Mouse (Mus musculus) liver, postnatal 0 days (tissue): ENCODE measurements around the gene Krtap24-1. TPM values are rescaled to one million over a fixed set of nuclear protein-coding genes. Genes with fewer than 3 reads are reported as not detected.
A peak's percentile ranks its signal among the peaks of the same experiment; 100 is the strongest.

Source experiments
- ATAC-seq: fragments of 200-750 bp; cut with Nextera tagmentation; 2 replicates; pipeline ENCODE4 v1.8.0; 2017; ENCODE audit warnings: mild to moderate bottlenecking, moderate library complexity
- DNase-seq: peaks from one replicate; pipeline ENCODE4 v3.0.0-alpha.2; 2016
- H3K27ac ChIP-seq: fragments of 300-500 bp; sonication (generic); 2 replicates; pipeline ENCODE4 v1.5.1; 2014; ENCODE audit warnings: antibody characterized with exemption, moderate library complexity, mild to moderate bottlenecking, low read depth
- H3K27me3 ChIP-seq: fragments of 300-500 bp; sonication (generic); 2 replicates; pipeline ENCODE4 v1.6.1; 2014; ENCODE audit warnings: low read length, control low read depth, mixed read lengths; ENCODE audit not compliant: insufficient read depth
- H3K36me3 ChIP-seq: fragments of 300-500 bp; sonication (generic); replicated peaks from 2 replicates; pipeline ENCODE4 v1.6.1; 2014; ENCODE audit warnings: mild to moderate bottlenecking, control low read depth, low read length, moderate library complexity, mixed read lengths; ENCODE audit not compliant: insufficient read depth
- H3K4me1 ChIP-seq: fragments of 300-500 bp; sonication (generic); 2 replicates; pipeline ENCODE4 v1.6.1; 2014; ENCODE audit warnings: antibody characterized with exemption, mild to moderate bottlenecking, control low read depth; ENCODE audit not compliant: insufficient read depth
- H3K4me2 ChIP-seq: fragments of 300-500 bp; sonication (generic); 2 replicates; pipeline ENCODE4 v1.6.1; 2014; ENCODE audit warnings: low read depth, mild to moderate bottlenecking, low read length, moderate library complexity, mixed read lengths
- H3K4me3 ChIP-seq: fragments of 300-500 bp; sonication (generic); 2 replicates; pipeline ENCODE4 v1.5.1; 2014; ENCODE audit warnings: low read depth, low read length
- H3K9ac ChIP-seq: fragments of 300-500 bp; sonication (generic); replicated peaks from 2 replicates; pipeline ENCODE4 v1.6.1; 2014; ENCODE audit warnings: mild to moderate bottlenecking, moderate library complexity
- H3K9me3 ChIP-seq: fragments of 300-500 bp; sonication (generic); 2 replicates; pipeline ENCODE4 v1.6.1; 2016; ENCODE audit warnings: mild to moderate bottlenecking, control low read depth, low read length, mixed read lengths
- CTCF ChIP-seq: sonication (generic); IDR thresholded peaks from 2 replicates; pipeline ENCODE4 v1.5.1; 2016; ENCODE audit warnings: antibody characterized with exemption, low read depth
- EP300 ChIP-seq: IDR thresholded peaks from 2 replicates; pipeline ENCODE4 v1.6.1; 2016; ENCODE audit warnings: antibody characterized with exemption, low read depth, mild to moderate bottlenecking
- WGBS: fragments of 180-500 bp; shearing (Covaris S2); extraction: QIAGEN DNeasy Blood & Tissue Kit; methylation state at CpG from one replicate; pipeline ENCODE4 v1.1.7; 2014; ENCODE audit not compliant: insufficient replicate concordance; 5-methylcytosine and 5-hydroxymethylcytosine counted together
- polyA plus RNA-seq: library from polyadenylated mRNA; unstranded; fragments of >200 nt; fragmentation: Nextera tagmentation; extraction: Ambion mirVana; gene quantifications from 2 replicates; pipeline ENCODE4 v1.2.1, GENCODE M21; 2015

Krtap24-1 gene
- polyA plus RNA-seq, 1 experiment from 2014 or later = not detected

- Histone ChIP-seq H3K4me1 (no peaks in the 10 kb centered on the region), H3K4me2 (no peak overlapping the region), H3K9ac (no peak overlapping the region), H3K27ac (no peak overlapping the region), H3K9me3 (no peaks in the 10 kb centered on the region), H3K4me3 (no peak overlapping the region), H3K36me3 (no peaks in the 10 kb centered on the region), H3K27me3 (no peaks in the 10 kb centered on the region)
- WGBS = 61% methylated on average over 8 of the region's 8 CpGs
- ATAC-seq = no peak
- no peak for DNase-seq
- TF ChIP-seq EP300 (no peak), CTCF (no peak)
Measured at GRCm38 (mm10) chr16:88600303-88600702, 11.8 kb downstream of the Krtap24-1 start.

GRCm38 (mm10) chr16:88599504-88600237, 12.4 kb downstream of the Krtap24-1 start:
- H3K36me3 ChIP-seq = no peaks in the 10 kb centered on the region
- H3K27ac ChIP-seq = no peak overlapping the region
- no peaks in the 10 kb centered on the region for H3K27me3 ChIP-seq
- H3K9me3 ChIP-seq = no peaks in the 10 kb centered on the region
- ATAC-seq (no peak), DNase-seq (no peak)
- H3K4me2 ChIP-seq = no peak overlapping the region
- H3K4me3 ChIP-seq = no peak overlapping the region
- 31% methylated on average over 16 of the region's 16 CpGs for WGBS
- H3K9ac ChIP-seq = no peak overlapping the region
- no peaks in the 10 kb centered on the region for H3K4me1 ChIP-seq
- TF ChIP-seq CTCF (no peak), EP300 (no peak)

GRCm38 (mm10) chr16:88592758-88593157, 19.3 kb downstream of the Krtap24-1 start:
- no peaks in the 10 kb centered on the region for H3K4me1 ChIP-seq
- H3K36me3 ChIP-seq = no peaks in the 10 kb centered on the region
- no peak overlapping the region for H3K4me3 ChIP-seq
- DNase-seq (no peak), ATAC-seq (no peak)
- no peaks in the 10 kb centered on the region for H3K27me3 ChIP-seq
- H3K27ac ChIP-seq = no peak overlapping the region
- no peak overlapping the region for H3K4me2 ChIP-seq
- no peaks in the 10 kb centered on the region for H3K9me3 ChIP-seq
- TF ChIP-seq CTCF (peak; percentile 49), EP300 (no peak)
- no peak overlapping the region for H3K9ac ChIP-seq

- DNase-seq (no peak), ATAC-seq (peak; percentile 60)
- no peaks in the 10 kb centered on the region for H3K36me3 ChIP-seq
- H3K27ac ChIP-seq = no peak overlapping the region
- 74% methylated on average over 9 of the region's 9 CpGs for WGBS
- H3K9me3 ChIP-seq = no peaks in the 10 kb centered on the region
- H3K9ac ChIP-seq = no peak overlapping the region
- TF ChIP-seq CTCF (no peak), EP300 (no peak)
- H3K4me3 ChIP-seq = no peak overlapping the region
- no peak overlapping the region for H3K4me2 ChIP-seq
- no peaks in the 10 kb centered on the region for H3K27me3 ChIP-seq
- H3K4me1 ChIP-seq = no peaks in the 10 kb centered on the region
Measured at GRCm38 (mm10) chr16:88583338-88583737, 28.7 kb downstream of the Krtap24-1 start.

- DNase-seq = no peak
- Histone ChIP-seq H3K9me3 (no peaks in the 10 kb centered on the region), H3K27me3 (no peaks in the 10 kb centered on the region), H3K36me3 (no peaks in the 10 kb centered on the region), H3K4me2 (no peak overlapping the region), H3K4me1 (no peaks in the 10 kb centered on the region), H3K9ac (no peak overlapping the region), H3K4me3 (no peak overlapping the region), H3K27ac (no peak overlapping the region)
- no peak for TF ChIP-seq EP300
- no peak for TF ChIP-seq CTCF
- ATAC-seq = no peak
- WGBS = 70% methylated on average over 4 of the region's 4 CpGs
Measured at GRCm38 (mm10) chr16:88575885-88576679, 36.0 kb downstream of the Krtap24-1 start.

GRCm38 (mm10) chr16:88572904-88573404, 39.1 kb downstream of the Krtap24-1 start:
- TF ChIP-seq CTCF (no peak), EP300 (no peak)
- no peak for DNase-seq
- no peak overlapping the region for H3K4me3 ChIP-seq

More at GRCm38 (mm10) chr16:88572904-88573404, 39.1 kb downstream of the Krtap24-1 start:
- Histone ChIP-seq H3K36me3 (no peaks in the 10 kb centered on the region), H3K27me3 (no peaks in the 10 kb centered on the region), H3K27ac (no peak overlapping the region), H3K4me2 (no peak overlapping the region), H3K9ac (no peak overlapping the region), H3K4me1 (no peaks in the 10 kb centered on the region), H3K9me3 (no peaks in the 10 kb centered on the region)
- no peak for ATAC-seq
- 79% methylated on average over 5 of the region's 5 CpGs for WGBS
